Mouse (Mus musculus): ENCODE results near the gene 1810009A15Rik.
"Not testable (repeated sequence)": the region's sequence is repeated elsewhere in the genome, so short reads cannot be mapped to it uniquely, and the experiment has no call there.

The 1810009A15Rik gene

DNA sequence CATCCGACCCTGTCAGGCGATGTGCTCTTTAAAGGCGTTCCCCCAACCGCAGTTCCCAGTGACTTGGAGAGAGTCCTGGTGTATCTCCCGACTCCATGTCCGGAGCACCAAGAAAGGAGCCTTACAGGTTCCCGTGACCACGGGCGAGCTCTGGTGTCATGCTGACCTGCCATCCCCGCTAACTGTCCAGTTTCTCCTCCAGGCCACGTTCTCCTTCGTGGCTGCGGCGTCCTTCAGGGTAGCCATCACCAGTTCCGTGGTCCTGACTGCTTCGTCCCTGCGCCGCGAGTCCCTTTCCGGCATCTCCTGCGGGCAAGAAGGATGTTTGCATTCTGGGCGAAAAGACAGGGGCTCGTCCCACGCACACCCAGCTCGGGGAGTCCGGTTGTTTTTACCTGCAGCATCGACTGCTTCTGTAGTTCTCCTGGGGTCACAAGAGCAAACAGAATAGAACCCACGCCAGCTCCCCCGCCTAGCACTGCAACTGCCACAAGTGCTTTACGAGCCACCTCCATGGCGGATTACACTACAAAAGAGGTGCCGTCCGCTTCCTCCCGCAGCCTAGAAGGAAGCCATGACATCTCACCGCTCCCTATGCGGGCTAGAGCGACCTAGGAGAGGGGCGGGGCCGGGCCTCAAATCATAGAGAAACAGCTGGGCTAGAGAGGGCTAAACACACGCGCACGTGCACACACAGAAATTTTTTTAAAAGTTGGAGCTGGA, 8.2 kb upstream of the 1810009A15Rik start, which contains the start of gene Uqcc3:
TSS of gene Uqcc3 (minus strand) at position 613 of the 723 bp plus-strand sequence.
- peak; percentile 93 for DNase-seq

DNA sequence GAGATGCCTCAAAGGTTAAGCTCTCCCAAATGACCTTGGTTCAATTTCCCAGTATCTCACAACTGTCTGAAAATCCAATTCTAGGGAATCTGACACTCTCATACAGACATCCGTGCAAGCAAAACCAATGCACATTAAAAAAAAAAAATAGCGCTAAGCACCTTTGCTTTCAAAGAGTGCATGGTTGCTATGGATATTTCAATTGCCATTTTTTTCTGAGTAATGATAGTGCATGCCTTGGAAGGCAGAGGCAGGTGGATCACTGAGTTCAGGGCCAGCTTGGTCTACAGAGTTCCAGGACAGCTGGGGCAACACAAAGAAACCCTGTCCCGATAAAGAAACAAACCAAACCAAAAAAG, 7.6 kb upstream of the 1810009A15Rik start:
- DNase-seq: no peak

DNA sequence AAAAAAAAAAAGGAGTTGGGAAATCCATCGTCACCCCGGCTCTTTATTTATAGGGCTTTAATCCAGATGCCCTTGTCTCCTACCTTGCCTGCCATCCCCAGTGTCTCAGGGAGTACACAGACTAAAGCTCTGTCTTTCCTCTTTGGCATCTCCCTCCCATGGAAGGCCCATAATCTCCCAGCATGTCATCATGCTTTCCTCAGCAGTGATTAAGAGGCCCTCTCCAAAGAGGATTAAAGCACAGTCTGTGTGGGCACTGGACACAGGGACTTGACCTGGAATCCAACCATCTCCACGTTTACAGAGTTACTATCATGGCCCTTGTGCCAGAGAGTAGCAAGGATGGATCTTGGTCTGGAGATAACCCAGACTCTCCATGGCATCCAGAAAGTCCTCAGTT, 5.0 kb upstream of the 1810009A15Rik start, which contains the start of the genes Lbhd1 and Gm49403:
TSS of gene Lbhd1 (plus strand) at position 117 of the 400 bp plus-strand sequence.
TSS of gene Gm49403 (plus strand) at position 315 of the 400 bp plus-strand sequence.
- DNase-seq: no peak

- no peak for DNase-seq
Measured at GRCm38 (mm10) chr19:8886916-8887584, 1.6 kb upstream of the 1810009A15Rik start.

- no peak for DNase-seq
Measured at GRCm38 (mm10) chr19:8887585-8888463, 829 bp upstream of the 1810009A15Rik start.

DNA sequence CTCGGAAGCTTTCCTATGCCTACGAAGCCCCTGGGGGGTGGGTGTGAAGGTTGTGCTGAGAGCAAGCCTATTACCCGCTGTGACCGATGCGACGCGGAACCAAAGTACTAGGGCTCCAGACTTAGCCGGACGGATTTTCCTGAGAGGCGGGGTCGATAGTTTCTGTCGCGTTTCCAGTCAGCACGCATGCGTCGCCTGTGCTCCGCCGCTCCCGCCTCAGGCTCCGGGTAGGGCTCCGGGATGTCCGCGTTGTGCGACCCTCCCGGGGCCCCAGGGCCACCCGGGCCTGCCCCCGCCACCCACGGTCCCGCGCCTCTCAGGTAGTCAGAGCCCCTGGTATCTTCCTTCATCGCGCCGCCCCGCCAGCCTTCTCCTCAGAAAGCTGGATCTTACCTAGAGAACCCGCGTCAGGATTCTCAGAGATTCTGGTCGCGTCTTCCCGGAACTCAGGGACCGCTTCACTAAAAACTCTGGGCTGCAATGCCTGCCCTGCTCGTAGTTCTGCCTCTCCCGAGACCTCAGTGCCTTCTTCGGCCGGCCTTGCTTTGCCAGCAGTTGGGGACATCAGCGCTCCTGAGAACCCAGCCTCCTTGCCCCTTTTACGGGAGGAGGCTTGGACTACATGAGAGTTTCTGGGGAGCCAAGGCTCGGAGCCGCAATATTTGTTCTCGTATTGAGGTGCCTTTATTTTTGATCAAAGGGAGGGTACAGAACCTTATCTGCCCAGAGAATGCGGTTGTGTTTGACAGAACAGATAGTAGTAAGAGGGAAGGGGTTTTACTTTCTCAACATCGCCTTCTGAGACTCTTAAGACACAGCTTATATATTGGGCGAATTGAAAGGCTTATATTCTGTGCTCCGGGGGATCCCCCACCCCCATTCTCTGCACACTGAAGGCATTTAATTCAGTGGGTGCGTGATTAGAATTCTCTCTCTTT, 4.4 kb downstream of the 1810009A15Rik start, which contains the start of gene Ints5:
TSS of gene Ints5 (plus strand) at position 177 of the 938 bp plus-strand sequence.
- peak; percentile 87 for DNase-seq

DNA sequence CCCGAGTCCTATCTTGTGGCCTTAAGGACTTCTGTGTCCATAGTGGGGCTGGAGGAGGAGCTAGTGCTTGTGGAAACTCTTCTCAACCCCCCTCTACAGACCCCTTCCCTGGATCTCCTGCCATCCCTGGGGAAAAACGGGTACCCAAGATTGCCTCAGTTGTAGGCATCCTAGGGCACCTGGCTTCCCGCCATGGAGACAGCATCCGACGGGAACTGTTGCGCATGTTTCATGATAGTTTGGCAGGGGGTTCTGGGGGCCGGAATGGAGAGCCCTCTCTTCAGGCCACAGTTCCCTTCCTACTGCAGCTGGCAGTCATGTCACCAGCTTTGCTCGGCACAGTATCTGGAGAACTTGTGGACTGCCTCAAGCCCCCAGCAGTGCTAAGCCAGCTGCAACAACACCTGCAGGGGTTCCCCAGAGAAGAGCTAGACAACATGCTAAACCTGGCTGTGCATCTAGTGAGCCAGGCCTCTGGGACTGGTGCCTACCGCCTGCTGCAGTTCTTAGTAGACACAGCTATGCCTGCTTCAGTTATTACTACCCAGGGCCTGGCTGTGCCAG, 6.8 kb downstream of the 1810009A15Rik start:
- DNase-seq: no peak

GRCm38 (mm10) chr19:8896231-8896630, 7.6 kb downstream of the 1810009A15Rik start:
- not testable (repeated sequence) for DNase-seq

DNA sequence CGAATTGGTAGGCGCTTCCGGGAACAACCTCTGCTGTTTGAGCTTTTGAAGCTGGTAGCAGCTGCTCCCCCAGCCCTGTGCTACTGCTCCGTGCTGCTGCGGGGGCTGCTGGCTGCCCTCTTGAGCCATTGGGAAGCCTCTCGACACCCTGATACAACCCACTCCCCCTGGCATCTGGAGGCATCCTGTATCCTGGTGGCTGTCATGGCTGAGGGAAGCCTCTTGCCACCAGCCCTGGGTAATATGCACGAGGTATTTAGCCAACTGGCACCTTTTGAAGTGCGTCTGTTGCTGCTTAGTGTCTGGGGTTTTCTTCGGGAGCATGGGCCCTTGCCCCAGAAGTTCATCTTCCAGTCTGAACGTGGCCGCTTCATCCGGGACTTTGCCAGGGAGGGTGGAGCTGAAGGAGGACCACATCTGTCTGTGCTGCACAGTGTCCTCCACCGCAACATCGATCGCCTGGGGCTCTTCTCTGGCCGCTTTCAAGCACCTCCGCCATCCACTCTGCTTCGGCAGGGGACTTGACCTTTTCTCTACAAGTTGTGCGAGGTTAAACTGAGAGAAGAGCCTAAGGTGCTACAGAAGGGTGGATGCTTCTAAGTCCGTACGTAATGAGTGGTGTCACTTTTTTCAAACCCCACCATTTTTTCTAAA, 8.7 kb downstream of the 1810009A15Rik start:
- peak; percentile 15 for DNase-seq

DNA sequence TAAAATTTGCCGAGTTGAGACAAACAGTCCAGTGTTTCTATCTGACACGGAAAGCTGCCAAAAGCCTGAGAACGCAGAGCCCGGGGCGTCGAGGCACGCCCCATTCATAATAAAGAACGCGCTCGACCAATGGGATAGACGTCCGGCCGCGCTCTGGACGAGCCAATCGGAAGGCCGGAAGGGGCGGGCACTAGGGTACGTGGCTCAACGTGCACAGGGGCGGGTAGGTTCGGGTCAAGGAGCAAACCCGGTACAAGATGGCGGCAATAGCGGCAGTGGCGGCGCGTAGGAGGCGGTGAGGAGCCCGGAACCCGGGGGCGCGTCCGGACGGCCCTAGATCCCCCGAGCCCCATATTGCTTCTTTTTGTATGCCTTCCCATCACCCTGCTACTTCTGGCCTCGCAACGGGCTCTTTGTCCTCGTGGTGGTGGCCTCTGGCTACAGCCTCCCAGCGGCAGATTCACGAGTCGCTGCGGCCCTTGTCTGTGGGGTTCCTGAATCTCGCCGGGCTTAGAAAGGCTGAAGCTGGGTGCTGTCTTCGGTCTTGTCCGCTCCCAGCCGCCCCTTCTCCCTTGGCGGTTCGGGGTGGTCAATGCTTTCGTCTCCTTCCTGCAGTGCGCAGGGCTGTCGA, 9.3 kb downstream of the 1810009A15Rik start, which contains the start of gene Ganab:
TSS of gene Ganab (plus strand) at position 207 of the 631 bp plus-strand sequence.
- DNase-seq: peak; percentile 93

DNA sequence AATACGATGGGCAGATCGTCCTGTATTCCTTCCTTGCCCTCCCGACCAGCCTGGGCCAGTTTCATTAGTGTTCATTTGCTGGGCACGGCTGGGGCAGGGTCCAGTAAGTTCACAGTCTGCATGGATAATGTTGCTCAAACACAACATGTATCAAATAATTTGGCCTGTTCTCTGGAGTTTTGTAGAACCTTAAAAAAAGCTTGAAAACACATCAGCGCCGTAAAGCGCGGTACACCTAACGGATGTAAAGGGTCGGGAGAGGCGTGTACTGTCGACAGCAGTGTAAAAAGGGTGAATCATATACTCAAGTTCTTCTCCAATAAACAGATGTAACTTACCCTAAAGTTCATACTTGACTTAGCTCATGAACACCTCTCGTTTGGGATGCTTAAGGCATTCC, 9.9 kb downstream of the 1810009A15Rik start:
- DNase-seq: no peak

- no peak for DNase-seq
Measured at GRCm38 (mm10) chr19:8899079-8899478, 10.4 kb downstream of the 1810009A15Rik start.

GRCm38 (mm10) chr19:8903412-8903811, 14.8 kb downstream of the 1810009A15Rik start:
- no peak for DNase-seq

DNA sequence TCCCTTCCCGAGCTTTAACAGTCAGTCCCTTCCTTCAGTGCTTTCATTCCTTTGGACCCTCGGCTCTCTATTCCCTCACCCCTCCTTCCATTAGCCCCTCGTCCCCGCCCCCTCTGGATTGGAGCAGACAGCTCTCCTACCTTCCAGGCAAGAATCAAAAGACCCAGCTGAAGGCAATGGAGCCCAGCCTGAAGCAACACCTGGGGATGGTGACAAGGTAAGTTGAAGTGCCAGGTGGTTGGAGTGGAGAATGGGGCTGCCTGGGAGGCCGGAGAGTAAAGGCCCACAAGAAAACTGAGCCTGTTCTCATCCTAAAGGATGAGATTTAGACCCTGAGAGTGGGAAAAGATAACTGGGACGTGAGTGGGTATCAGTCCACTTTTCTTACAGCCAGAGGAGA, 19.9 kb downstream of the 1810009A15Rik start:
- DNase-seq: no peak

GRCm38 (mm10) chr19:8911810-8912209, 23.2 kb downstream of the 1810009A15Rik start:
- DNase-seq: no peak

DNA sequence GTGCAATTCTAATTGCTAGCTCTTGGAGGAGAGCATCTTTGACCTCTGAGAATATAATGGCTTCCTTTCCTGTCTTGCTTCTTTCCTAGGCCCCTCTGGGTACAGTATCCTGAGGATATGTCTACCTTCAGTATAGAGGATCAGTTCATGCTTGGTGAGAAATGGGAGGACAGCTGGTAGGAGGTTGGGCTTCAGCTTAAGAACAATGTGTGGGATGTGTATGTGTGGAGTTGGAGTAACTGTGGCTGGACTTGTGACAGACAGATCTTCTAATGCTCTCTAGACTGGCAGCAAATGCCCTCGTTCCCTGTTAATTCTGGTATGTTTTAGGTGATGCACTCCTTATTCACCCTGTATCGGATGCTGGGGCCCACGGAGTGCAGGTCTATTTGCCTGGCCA, 25.6 kb downstream of the 1810009A15Rik start:
- no peak for DNase-seq

DNA sequence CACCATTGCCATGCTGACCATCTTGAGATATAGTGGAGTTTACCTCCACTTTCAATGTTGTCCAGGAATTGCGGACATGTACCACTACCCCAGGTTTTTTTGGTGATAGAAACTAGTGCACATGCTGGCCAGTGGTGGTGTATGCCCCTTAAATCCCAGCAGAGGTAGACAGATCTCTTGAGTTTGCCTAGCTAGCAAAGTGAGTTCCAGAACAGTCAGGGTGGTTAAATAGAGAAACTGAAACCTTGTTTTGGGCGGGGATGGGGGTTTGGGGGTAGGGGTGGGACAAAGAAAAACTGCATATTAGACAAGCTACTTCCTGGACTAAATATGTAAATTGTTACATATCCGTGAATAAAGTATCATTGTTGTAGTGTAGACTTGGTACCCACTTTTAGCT, 30.3 kb downstream of the 1810009A15Rik start:
- no peak for DNase-seq

GRCm38 (mm10) chr19:8919684-8920072, 31.0 kb downstream of the 1810009A15Rik start:
- DNase-seq: no peak

GRCm38 (mm10) chr19:8920073-8920736, 31.6 kb downstream of the 1810009A15Rik start, which contains the start of gene B3gat3:
Gene B3gat3, plus strand, starts transcription at chr19:8920374.
- peak; percentile 85 for DNase-seq

DNA sequence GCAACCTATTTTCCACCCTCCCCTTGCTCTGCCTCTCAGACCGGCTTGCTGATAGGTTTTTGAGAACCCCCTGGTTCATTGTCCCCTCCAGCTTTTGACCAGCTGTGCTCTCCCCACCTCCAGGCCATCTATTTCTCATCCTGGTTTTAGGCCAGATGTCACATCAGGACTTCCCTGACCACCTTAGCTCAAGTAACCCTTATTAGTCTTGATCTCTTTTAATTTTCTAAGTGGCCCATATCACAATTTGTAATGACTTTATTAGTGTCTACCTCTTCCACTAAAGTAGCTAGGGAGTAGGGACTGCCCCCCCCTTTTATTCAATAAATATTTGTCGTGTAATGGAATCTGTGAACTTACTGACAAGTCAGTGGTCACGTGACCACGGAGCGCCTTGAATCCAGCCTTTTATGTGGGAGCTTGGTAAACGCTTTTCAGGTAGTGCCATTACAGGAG, 32.2 kb downstream of the 1810009A15Rik start:
- no peak for DNase-seq
